Mouse (Mus musculus) brown adipose tissue, adult 24 weeks (tissue): ENCODE measurements at regions not wholly inside any gene's neighbourhood (a gene's known extent, or its start where the extent isn't known, plus 50 kb on each side); places are given as distances from the start of the nearest gene placed in this dataset.
"Not testable (repeated sequence)": the region's sequence is repeated elsewhere in the genome, so short reads cannot be mapped to it uniquely, and the experiment has no call there.

Experiments used
- H3K27ac ChIP-seq: fragments of 200-500 bp; replicated peaks from 2 replicates; pipeline ENCODE4 v1.5.1; 2012; ENCODE audit warnings: low read depth, mild to moderate bottlenecking, low read length
- H3K4me1 ChIP-seq: fragments of 200-500 bp; 2 replicates; pipeline ENCODE4 v1.6.1; 2012; ENCODE audit warnings: low read length, mixed read lengths; ENCODE audit not compliant: control insufficient read depth, insufficient read depth, insufficient read length
- H3K4me3 ChIP-seq: fragments of 200-500 bp; 2 replicates; pipeline ENCODE4 v1.5.1; 2012; ENCODE audit warnings: low read depth, mild to moderate bottlenecking, low read length, moderate library complexity; ENCODE audit not compliant: insufficient read depth

GRCm38 (mm10) chr14:73453164-73453563 lies 56.7 kb upstream of the Med4 start:
- no peak overlapping the region for H3K27ac ChIP-seq
- H3K4me3 ChIP-seq: no peak overlapping the region
- H3K4me1 ChIP-seq: peaks cover 12% of the 10 kb centered on the region

DNA sequence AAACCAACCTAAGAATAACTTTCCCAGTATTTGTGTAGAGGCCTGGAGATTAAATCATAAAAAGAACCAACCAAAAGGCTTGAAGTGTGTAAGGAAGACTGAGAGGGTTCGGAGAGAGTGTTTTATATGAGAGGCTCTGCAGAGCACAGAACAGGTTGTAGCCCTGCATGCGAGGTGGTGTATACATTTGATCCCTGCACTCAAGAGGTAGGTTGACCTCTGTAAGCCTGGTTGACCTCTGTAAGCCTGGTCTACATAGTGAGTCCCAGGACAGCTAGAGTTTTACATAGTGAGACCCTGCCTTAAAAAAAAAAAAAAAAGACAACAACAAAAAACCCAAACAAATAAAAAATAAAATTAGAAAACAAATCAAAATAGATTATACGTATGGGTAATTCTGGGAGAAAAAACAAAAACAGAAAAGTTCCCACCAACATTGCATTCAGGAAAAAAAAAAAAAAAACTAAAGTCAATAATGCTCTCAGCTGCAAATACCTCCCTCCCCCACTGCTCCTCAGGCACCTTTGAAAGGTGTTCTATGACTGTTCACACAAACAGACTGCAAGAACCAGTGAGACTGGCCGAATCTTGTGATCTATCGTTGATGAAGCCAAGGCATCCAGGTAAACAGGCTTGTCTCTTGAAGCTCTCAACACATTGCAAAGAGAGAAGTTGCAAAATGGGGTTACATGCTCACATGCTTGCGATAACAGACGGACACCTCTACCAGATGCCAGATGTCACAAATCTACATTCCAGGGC lies 57.3 kb upstream of the Med4 start:
- peaks cover 12% of the 10 kb centered on the region for H3K4me1 ChIP-seq
- H3K27ac ChIP-seq: no peak overlapping the region

DNA sequence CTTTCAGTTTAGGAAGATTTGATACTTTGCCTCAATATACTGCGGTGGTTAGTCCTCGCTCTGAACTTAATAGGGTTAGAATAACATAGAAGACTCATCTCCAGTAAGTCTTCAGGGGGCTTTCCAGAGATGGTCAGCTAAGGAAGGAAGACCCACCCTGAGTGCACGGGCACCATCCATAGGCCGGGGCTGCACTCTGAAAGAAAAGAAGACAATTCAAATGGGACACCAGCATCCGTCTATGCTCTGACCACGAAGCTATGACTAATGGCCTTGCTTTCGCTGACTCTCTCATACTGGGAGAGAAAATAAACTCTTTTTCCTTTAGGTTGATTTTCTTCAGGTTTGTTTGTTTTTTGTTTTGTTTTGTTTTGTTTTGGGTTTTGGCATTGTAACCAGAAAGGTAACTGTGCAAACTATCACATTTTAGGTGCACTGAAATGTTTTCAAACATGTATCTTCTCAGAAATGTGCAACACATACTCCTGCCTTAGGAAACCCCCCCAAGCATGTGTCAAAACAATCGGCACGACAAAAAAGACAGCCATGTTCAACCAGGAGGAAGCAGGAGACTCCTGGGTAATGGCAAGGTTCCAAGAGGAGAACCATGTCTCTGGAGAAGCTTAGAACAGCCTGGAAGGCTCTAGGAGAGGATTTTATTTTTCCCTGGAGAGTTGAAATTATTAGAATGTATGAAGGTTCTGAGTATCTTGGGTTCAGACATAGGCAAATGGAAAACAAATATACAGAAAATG lies 58.4 kb upstream of the Med4 start:
- peaks cover 12% of the 10 kb centered on the region for H3K4me1 ChIP-seq
- H3K27ac ChIP-seq: no peak overlapping the region
- no peak overlapping the region for H3K4me3 ChIP-seq

More for the DNA sequence above, 57.3 kb upstream of the Med4 start:
- no peak overlapping the region for H3K4me3 ChIP-seq

DNA sequence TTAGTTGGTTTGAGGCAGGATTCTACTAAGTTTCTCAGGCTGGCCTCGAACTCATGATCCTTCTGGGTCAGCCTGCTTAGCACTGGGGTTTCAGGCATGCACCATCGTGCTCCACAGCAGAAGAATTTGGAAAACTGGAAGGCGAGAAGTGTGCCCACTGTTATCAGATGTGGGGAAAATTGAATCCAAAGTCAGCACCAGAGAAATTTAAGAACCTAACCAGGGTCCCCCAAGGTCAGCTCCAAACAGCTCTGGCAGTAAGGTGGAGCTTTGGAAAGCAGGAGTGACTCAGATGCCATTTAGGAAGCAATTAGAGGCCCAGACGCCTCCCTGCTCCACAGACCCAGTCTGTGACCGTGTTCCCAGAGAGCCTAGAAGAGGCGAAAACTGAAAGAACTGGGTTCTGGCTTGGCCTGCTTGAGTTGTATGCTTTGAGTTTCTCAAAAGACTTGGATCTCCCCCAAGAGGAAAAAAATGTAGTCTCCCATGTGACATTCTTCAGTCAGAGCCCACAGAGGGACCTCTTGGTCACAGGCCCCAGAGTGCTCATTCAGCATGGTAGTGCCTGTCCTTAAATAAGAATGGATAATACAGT lies 59.8 kb upstream of the Med4 start:
- no peak overlapping the region for H3K4me3 ChIP-seq
- peaks cover 12% of the 10 kb centered on the region for H3K4me1 ChIP-seq
- H3K27ac ChIP-seq: peak overlapping the region; percentile 30; the same call in 1 of the 2 replicates

DNA sequence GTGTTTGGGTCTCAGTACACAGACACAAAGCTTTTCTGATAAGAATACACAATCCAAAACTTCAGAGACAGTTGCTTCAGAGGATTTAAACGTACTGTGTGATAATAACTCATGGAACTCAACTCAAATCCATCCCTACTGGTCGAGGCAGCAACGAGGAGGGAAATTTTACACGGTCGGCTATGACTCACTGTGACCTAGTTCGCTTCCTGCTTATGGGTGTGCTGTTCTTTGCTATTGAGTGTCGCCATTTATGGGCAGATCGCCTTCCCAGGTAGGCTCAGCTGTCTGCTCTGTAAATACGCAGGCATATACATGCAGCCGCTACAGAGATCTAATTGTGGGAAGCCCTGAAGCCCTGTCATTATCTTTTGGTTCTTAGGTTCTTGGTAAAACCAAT lies 60.7 kb upstream of the Med4 start:
- Histone ChIP-seq H3K4me1 (peaks cover 12% of the 10 kb centered on the region), H3K27ac (no peak overlapping the region), H3K4me3 (no peak overlapping the region)

GRCm38 (mm10) chr14:73445508-73446256 lies 60.6 kb upstream of the Itm2b start:
- Histone ChIP-seq H3K4me3 (no peak overlapping the region), H3K4me1 (peaks cover 10% of the 10 kb centered on the region), H3K27ac (peak overlapping the region; percentile 59)

GRCm38 (mm10) chr14:73444733-73445132 lies 59.6 kb upstream of the Itm2b start:
- Histone ChIP-seq H3K4me3 (no peak overlapping the region), H3K4me1 (peaks cover 8% of the 10 kb centered on the region), H3K27ac (peak overlapping the region; percentile 8; the same call in 1 of the 2 replicates)

GRCm38 (mm10) chr14:73441951-73442716 lies 57.0 kb upstream of the Itm2b start:
- H3K4me1 ChIP-seq: peaks cover 7% of the 10 kb centered on the region
- peak overlapping the region; percentile 19; the same call in 1 of the 2 replicates for H3K4me3 ChIP-seq
- H3K27ac ChIP-seq: peak overlapping the region; percentile 90

GRCm38 (mm10) chr14:73441206-73441950 lies 56.3 kb upstream of the Itm2b start:
- H3K4me3 ChIP-seq, H3K4me1 ChIP-seq: not testable (repeated sequence)
- H3K27ac ChIP-seq: peak overlapping the region; percentile 61; the same call in 1 of the 2 replicates

DNA sequence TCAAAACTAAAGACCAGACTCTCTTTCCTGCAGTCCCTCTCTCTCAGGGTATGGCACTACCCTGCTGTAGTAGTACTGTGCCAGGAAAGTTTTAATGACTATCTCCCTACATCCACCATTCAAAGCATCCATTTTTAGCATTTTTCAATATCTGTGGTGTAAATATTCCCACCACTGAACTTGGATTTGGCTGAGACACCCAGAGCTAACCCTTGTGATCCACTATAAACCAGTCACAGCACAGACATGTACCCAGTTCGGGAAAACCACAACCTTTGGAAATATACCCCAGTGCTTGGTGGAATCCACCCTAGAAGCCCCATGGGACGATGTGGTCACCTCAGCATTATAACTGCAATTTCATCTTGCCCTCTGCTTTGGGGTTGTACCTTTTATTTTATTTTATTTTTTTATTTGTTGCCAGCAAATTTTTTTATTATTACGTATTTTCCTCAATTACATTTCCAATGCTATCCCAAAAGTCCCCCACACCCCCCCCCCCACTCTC lies 54.8 kb upstream of the Itm2b start:
- Histone ChIP-seq H3K4me1 (peaks cover 7% of the 10 kb centered on the region), H3K27ac (no peak overlapping the region), H3K4me3 (no peak overlapping the region)

DNA sequence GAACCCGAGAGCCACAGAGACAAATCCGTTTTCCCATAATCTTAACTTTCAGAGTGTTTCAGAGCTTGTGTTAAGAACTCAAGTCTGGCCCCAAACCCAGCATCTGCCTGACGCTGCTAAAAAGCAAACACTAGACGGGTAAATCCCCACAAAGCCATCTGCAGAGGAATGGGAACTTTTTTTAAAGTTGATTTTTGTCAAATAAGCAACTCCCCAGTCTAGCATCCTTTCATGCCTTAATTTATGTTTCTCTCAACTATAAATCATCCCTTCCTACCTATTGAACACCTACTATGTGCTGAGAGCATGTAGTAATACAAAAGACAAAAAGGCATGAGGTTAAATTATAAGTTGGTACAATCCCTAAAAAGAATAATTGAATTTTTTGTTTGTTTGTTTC lies 50.8 kb upstream of the Itm2b start:
- 0 out of 2 replicates have a peak, but pooled peaks cover 3% of the 10 kb centered on the region for H3K4me1 ChIP-seq
- no peak overlapping the region for H3K4me3 ChIP-seq
- peak overlapping the region; percentile 31 for H3K27ac ChIP-seq
